Mouse (Mus musculus) bone marrow, adult 2 months (tissue): ENCODE data around the gene Mst1.

Experiments used
- CTCF ChIP-seq: fragments of 200-500 bp; IDR thresholded peaks from 2 replicates; pipeline ENCODE4 v1.5.1; 2011; ENCODE audit warnings: low read length, control low read depth; ENCODE audit not compliant: control insufficient read depth, insufficient read depth
- POLR2A ChIP-seq: fragments of 200-500 bp; IDR thresholded peaks from 2 replicates; pipeline ENCODE4 v1.6.1; 2011; ENCODE audit warnings: low read depth, mild to moderate bottlenecking, control low read depth, low read length, borderline replicate concordance; ENCODE audit not compliant: control insufficient read depth

DNA sequence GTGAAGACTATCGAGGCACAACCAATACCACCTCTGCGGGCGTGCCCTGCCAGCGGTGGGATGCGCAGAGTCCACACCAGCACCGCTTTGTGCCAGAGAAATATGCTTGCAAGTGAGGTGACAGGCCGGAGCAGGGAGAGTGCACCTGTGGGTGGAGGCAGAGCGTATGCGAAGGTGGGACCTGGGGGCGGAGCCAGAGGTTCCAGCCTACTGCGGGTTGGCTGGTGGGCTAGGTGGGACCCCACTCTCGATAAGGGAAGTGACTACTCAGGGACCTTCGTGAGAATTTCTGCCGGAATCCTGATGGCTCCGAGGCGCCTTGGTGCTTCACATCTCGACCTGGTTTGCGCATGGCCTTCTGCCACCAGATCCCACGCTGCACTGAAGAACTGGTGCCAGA lies 2.3 kb downstream of the Mst1 start:
- TF ChIP-seq CTCF (no peak), POLR2A (no peak)
